Mouse (Mus musculus) C2C12 (cell line): ENCODE measurements around the gene Tnfrsf14. TPM values are rescaled to one million over a fixed set of nuclear protein-coding genes. Genes with fewer than 3 reads are reported as not detected.

Experiments used
- H3K27me3 ChIP-seq: one replicate; pipeline ENCODE4 v1.6.1; 2011; ENCODE audit not compliant: control insufficient read depth, insufficient read depth, insufficient read length
- H3K36me3 ChIP-seq: one replicate; pipeline ENCODE4 v1.6.1; 2011; ENCODE audit not compliant: control insufficient read depth, insufficient read depth
- H3K4me3 ChIP-seq: one replicate; pipeline ENCODE4 v1.5.1; 2011; ENCODE audit warnings: mild to moderate bottlenecking, control low read depth; ENCODE audit not compliant: poor library complexity, insufficient read depth, severe bottlenecking
- H3K79me2 ChIP-seq: one replicate; pipeline ENCODE4 v1.6.1; 2011; ENCODE audit not compliant: control insufficient read depth, insufficient read depth
- H3K79me3 ChIP-seq: one replicate; pipeline ENCODE4 v1.6.1; 2011; ENCODE audit warnings: low read depth, control low read depth
- H3ac ChIP-seq: one replicate; pipeline ENCODE3; 2011; ENCODE audit warnings: low read depth; ENCODE audit not compliant: control insufficient read depth, insufficient read length
- CEBPB ChIP-seq: IDR thresholded peaks from one replicate; pipeline ENCODE4 v1.6.1; 2011; ENCODE audit warnings: low read depth, mild to moderate bottlenecking, control low read depth, moderate library complexity
- CTCF ChIP-seq: IDR thresholded peaks from one replicate; pipeline ENCODE4 v1.5.1; 2011; ENCODE audit not compliant: control insufficient read depth, insufficient read depth, insufficient read length
- FOSL1 ChIP-seq: IDR thresholded peaks from one replicate; pipeline ENCODE4 v1.8.0; 2011; ENCODE audit warnings: mild to moderate bottlenecking, low read length; ENCODE audit not compliant: poor library complexity, insufficient read depth, severe bottlenecking
- MAX ChIP-seq: IDR thresholded peaks from one replicate; pipeline ENCODE4 v1.6.1; 2011; ENCODE audit warnings: mild to moderate bottlenecking, control low read depth
- MYOD1 ChIP-seq: IDR thresholded peaks from one replicate; pipeline ENCODE4 v1.6.1; 2011; ENCODE audit warnings: low read depth; ENCODE audit not compliant: control insufficient read depth, insufficient read length
- MYOG ChIP-seq: IDR thresholded peaks from one replicate; pipeline ENCODE4 v1.6.1; 2011; ENCODE audit not compliant: control insufficient read depth, insufficient read length; ENCODE audit errors: extremely low read depth
- USF1 ChIP-seq: IDR thresholded peaks from one replicate; pipeline ENCODE4 v1.6.1; 2011; ENCODE audit warnings: low read depth, mild to moderate bottlenecking, control low read depth, moderate library complexity
- polyA plus RNA-seq: library from polyadenylated mRNA; unstranded; fragments of >200 nt; fragmentation: generic; extraction: Trizol; gene quantifications from one replicate; pipeline ENCODE4 v1.2.1, GENCODE M21; 2012; ENCODE audit warnings: missing spikeins

Tnfrsf14 gene
- polyA plus RNA-seq, 1 experiment, result 0.02 TPM

- no peak overlapping the region for H3K4me3 ChIP-seq
- no peaks in the 10 kb centered on the region for H3K79me2 ChIP-seq
- no peaks in the 10 kb centered on the region for H3K79me3 ChIP-seq
- no peaks in the 10 kb centered on the region for H3K36me3 ChIP-seq
- TF ChIP-seq CTCF (no peak), FOSL1 (no peak), MYOG (no peak), MAX (no peak), CEBPB (no peak), MYOD1 (no peak), USF1 (no peak)
- no peak overlapping the region for H3ac ChIP-seq
- H3K27me3 ChIP-seq, result peaks cover 13% of the 10 kb centered on the region
Measured at GRCm38 (mm10) chr4:154914252-154914651, 14.1 kb downstream of the Tnfrsf14 start.

DNA sequence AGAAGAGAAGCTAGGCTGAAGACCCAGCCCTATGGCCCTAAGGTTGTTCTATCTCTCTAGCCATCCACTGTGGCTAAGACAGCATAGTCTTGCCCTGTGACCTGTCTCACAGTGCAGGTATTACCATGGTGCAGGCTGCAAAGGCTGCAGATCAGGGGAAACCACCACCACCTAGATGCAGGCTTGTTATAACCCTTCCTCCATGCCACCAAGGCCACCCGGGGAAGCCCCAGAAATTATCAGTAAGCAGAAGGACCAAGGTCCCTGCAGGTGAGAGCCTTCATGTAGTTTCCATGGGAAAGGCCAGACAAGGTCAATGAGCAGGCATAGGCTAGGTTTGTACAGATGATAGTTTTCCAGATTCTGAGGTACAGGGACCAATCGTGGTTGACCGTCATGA, 14.5 kb downstream of the Tnfrsf14 start:
- no peaks in the 10 kb centered on the region for H3K36me3 ChIP-seq
- no peak for TF ChIP-seq MYOD1
- TF ChIP-seq MYOG, result no peak
- no peak for TF ChIP-seq CTCF
- no peak for TF ChIP-seq USF1
- no peak for TF ChIP-seq CEBPB
- H3K27me3 ChIP-seq, result peaks cover 13% of the 10 kb centered on the region
- no peak overlapping the region for H3ac ChIP-seq
- H3K79me3 ChIP-seq, result no peaks in the 10 kb centered on the region
- H3K79me2 ChIP-seq, result no peaks in the 10 kb centered on the region
- H3K4me3 ChIP-seq, result no peak overlapping the region

GRCm38 (mm10) chr4:154911644-154912043, 16.7 kb downstream of the Tnfrsf14 start:
- no peaks in the 10 kb centered on the region for H3K36me3 ChIP-seq
- H3K79me2 ChIP-seq, result no peaks in the 10 kb centered on the region
- H3K4me3 ChIP-seq, result no peak overlapping the region
- no peaks in the 10 kb centered on the region for H3K79me3 ChIP-seq
- peaks cover 16% of the 10 kb centered on the region for H3K27me3 ChIP-seq
- H3ac ChIP-seq, result no peak overlapping the region
- TF ChIP-seq MYOD1 (no peak), CTCF (no peak), CEBPB (no peak), MYOG (no peak), MAX (no peak), FOSL1 (no peak), USF1 (no peak)

- no peaks in the 10 kb centered on the region for H3K79me2 ChIP-seq
- H3ac ChIP-seq, result no peak overlapping the region
- no peaks in the 10 kb centered on the region for H3K36me3 ChIP-seq
- H3K27me3 ChIP-seq, result peaks cover 16% of the 10 kb centered on the region
- H3K79me3 ChIP-seq, result no peaks in the 10 kb centered on the region
- no peak for TF ChIP-seq MYOD1
- no peak for TF ChIP-seq CEBPB
- TF ChIP-seq MAX, result no peak
- TF ChIP-seq USF1, result no peak
- TF ChIP-seq FOSL1, result no peak
- TF ChIP-seq CTCF, result no peak
- H3K4me3 ChIP-seq, result no peak overlapping the region
Measured at GRCm38 (mm10) chr4:154910606-154911522, 17.5 kb downstream of the Tnfrsf14 start.

DNA sequence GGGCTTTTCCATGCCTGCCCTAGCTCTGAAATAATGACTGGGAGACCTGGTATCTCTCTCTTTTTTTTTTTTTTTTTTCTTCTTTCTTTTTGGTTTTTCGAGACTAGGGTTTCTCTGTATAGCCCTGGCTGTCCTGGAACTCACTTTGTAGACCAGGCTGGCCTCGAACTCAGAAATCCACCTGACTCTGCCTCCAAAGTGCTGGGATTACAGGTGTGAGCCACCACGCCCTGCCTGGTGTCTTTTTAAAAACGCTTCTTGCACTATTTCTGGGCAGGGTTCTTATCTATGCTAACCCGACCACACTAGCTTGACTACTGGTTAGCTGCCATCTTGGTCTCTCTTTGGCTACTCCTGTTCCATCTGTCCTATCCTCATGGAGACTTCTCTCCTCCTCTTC, 19.9 kb downstream of the Tnfrsf14 start:
- no peaks in the 10 kb centered on the region for H3K79me2 ChIP-seq
- no peak overlapping the region for H3ac ChIP-seq
- H3K36me3 ChIP-seq, result no peaks in the 10 kb centered on the region
- H3K27me3 ChIP-seq, result peaks cover 25% of the 10 kb centered on the region
- no peak for TF ChIP-seq MYOG
- TF ChIP-seq USF1, result no peak
- no peak for TF ChIP-seq FOSL1
- no peak for TF ChIP-seq MAX
- TF ChIP-seq CTCF, result no peak
- no peak for TF ChIP-seq MYOD1
- TF ChIP-seq CEBPB, result no peak
- no peak overlapping the region for H3K4me3 ChIP-seq
- H3K79me3 ChIP-seq, result no peaks in the 10 kb centered on the region

DNA sequence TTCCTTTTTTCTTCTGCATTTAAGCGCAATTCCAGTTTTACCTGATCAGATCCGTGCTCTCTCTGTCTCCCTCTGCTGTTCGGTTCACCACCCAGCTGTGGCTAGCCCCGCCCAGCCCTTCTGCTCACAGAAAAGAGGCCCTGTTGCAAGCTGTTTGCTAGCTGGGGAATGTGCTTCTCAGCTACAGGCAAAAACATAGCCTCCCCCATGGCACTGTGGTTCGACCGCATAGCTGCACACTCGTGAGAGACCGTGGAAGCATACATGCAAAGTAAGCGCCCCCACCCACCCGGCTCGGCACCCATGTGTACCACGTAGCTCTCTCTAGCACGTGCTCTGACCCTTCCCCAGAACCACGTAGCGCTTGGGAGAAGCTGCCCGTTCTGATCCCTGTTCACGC, 20.5 kb downstream of the Tnfrsf14 start:
- H3K79me3 ChIP-seq, result no peaks in the 10 kb centered on the region
- no peak overlapping the region for H3ac ChIP-seq
- TF ChIP-seq CTCF, result peak; percentile 7
- no peak for TF ChIP-seq MAX
- no peak for TF ChIP-seq FOSL1
- no peak for TF ChIP-seq USF1
- H3K4me3 ChIP-seq, result no peak overlapping the region
- no peaks in the 10 kb centered on the region for H3K79me2 ChIP-seq
- peaks cover 19% of the 10 kb centered on the region for H3K27me3 ChIP-seq
- no peaks in the 10 kb centered on the region for H3K36me3 ChIP-seq
